Comparison of ENCODE assay signal across 17 mouse cellular contexts in the genomic region with DNA sequence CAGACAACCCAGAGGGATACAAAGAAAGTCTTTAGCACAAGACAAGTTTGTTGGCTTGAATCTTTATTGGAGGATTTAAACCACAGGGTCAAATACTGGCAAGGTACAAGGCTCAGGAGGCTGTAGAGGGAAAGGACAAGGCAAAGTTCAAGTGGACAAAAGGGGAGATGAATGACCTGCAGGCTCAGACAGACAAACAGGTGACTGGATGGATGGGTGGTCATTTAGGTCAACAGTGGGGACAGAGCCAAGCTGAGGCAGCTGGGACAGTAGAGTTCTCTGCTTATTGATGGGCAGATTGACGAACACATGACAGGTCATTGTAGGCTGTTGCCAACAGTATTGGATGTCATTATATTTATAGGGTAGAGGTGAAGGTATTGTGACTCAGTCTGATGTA. TPM values are rescaled to one million over a fixed set of nuclear protein-coding genes. Genes with fewer than 3 reads are reported as not detected.
"Had no signal": no experiment of that assay in that cellular context is flagged by ENCODE, and none has a peak within 500 bp of the region (broad histone marks: within the 10 kb centered on the region; RNA-seq: fewer than 3 reads in every experiment).

No protein-coding gene starts in this region.

- H3K9ac ChIP-seq: lung, embryonic 15.5 days; midbrain, embryonic 13.5 days; midbrain, embryonic 15.5 days; neural tube, embryonic 12.5 days had no signal

- H3K9me3 ChIP-seq: lung, embryonic 15.5 days; midbrain, embryonic 13.5 days; midbrain, embryonic 15.5 days; neural tube, embryonic 12.5 days had no signal

- H3K27me3 ChIP-seq: lung, embryonic 15.5 days; midbrain, embryonic 13.5 days; midbrain, embryonic 15.5 days; neural tube, embryonic 12.5 days had no signal

- H3K4me1 ChIP-seq: lung, embryonic 15.5 days; megakaryocyte, embryonic 14.5 days; midbrain, embryonic 15.5 days; neural tube, embryonic 12.5 days had no signal

- H3K4me3 ChIP-seq: lung, embryonic 15.5 days; megakaryocyte, embryonic 14.5 days; midbrain, embryonic 13.5 days; midbrain, embryonic 15.5 days; neural tube, embryonic 12.5 days had no signal

- H3K27ac ChIP-seq: lung, embryonic 15.5 days; macrophage; midbrain, embryonic 13.5 days; midbrain, embryonic 15.5 days; neural tube, embryonic 12.5 days had no signal

- H3K36me3 ChIP-seq: lung, embryonic 15.5 days; midbrain, embryonic 13.5 days; midbrain, embryonic 15.5 days; neural tube, embryonic 12.5 days had no signal

- H3K4me2 ChIP-seq: lung, embryonic 15.5 days; midbrain, embryonic 11.5 days; midbrain, embryonic 13.5 days; midbrain, embryonic 15.5 days; neural tube, embryonic 12.5 days had no signal

- DNase-seq: lung, adult 2 months; lung, postnatal 14 days; lung, postnatal 36 days; right cerebral cortex, postnatal 25 days; right cerebral cortex, postnatal 4 days; spleen, adult 18-20 months; thymus, adult 18-20 months; thymus, postnatal 14 days; thymus, postnatal 36 days had no signal

- ATAC-seq: lung, postnatal 0 days; midbrain, embryonic 13.5 days; midbrain, embryonic 15.5 days had no signal

RNA-seq across cellular contexts. Expression of a gene that starts 11.8 kb away (rescaled TPM):
- polyA plus RNA-seq: macrophage had no signal
